Mouse (Mus musculus) ES-E14 (cell line): Measurements from ENCODE around the gene Smc6.

Source experiments
- CHD2 ChIP-seq: IDR thresholded peaks from 2 replicates; pipeline ENCODE4 v1.6.1; 2014; ENCODE audit warnings: mild to moderate bottlenecking, low read depth, low read length, inconsistent platforms
- HCFC1 ChIP-seq: IDR thresholded peaks from 2 replicates; pipeline ENCODE4 v1.6.1; 2012; ENCODE audit warnings: low read length, inconsistent platforms, borderline replicate concordance; ENCODE audit not compliant: insufficient read depth
- MAFK ChIP-seq: IDR thresholded peaks from 2 replicates; pipeline ENCODE4 v1.6.1; 2014; ENCODE audit warnings: mild to moderate bottlenecking, low read depth, low read length, inconsistent platforms; ENCODE audit not compliant: insufficient read depth
- ZC3H11A ChIP-seq: IDR thresholded peaks from 2 replicates; pipeline ENCODE4 v1.6.1; 2012; ENCODE audit warnings: low read depth, mild to moderate bottlenecking, inconsistent platforms, low read length, borderline replicate concordance
- ZNF384 ChIP-seq: IDR thresholded peaks from 2 replicates; pipeline ENCODE4 v1.6.1; 2012; ENCODE audit warnings: low read depth, low read length, inconsistent platforms

DNA sequence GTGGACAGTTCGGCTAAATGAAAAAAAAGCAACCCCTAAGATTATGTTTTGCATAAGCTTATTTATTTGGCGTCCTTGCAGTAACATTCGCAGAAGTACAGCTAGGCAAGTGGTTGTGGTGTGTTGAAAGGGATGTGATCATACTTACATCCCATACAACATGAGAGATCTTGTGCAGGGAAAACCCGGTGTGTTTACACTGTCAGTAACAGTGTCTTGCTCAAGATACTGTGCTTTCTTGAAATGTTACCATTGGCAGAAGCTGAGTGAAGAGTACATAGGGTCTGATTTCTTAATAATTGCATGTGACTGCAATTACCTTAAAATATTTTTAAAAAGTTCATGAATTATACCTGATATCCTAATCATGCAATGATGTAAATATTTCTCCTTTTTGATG, 6.9 kb downstream of the Smc6 start:
- TF ChIP-seq CHD2 (no peak), MAFK (no peak), ZNF384 (no peak), HCFC1 (no peak), ZC3H11A (no peak)
